Mouse (Mus musculus) naive thymus-derived CD4-positive, alpha-beta T cell, adult 2 months (primary cell): ENCODE measurements at regions not wholly inside any gene's neighbourhood (a gene's known extent, or its start where the extent isn't known, plus 50 kb on each side); places are given as distances from the start of the nearest gene placed in this dataset.

Experiments
- DNase-seq: peaks from one replicate; pipeline ENCODE4 v3.0.0-alpha.2; 2011; ENCODE audit warnings: low read depth

- no peak for DNase-seq
Measured at GRCm38 (mm10) chr16:53011847-53012246, 558.0 kb upstream of the Alcam start.

- no peak for DNase-seq
Measured at GRCm38 (mm10) chr16:52988852-52989397, 535.1 kb upstream of the Alcam start.

- no peak for DNase-seq
Measured at GRCm38 (mm10) chr16:52984336-52984735, 530.5 kb upstream of the Alcam start.

GRCm38 (mm10) chr16:52980995-52981394, 527.1 kb upstream of the Alcam start:
- DNase-seq: no peak

- no peak for DNase-seq
Measured at GRCm38 (mm10) chr16:52972811-52973210, 518.9 kb upstream of the Alcam start.

- no peak for DNase-seq
Measured at GRCm38 (mm10) chr16:52947679-52948078, 493.8 kb upstream of the Alcam start.

- DNase-seq: no peak
Measured at GRCm38 (mm10) chr16:52934749-52935148, 480.9 kb upstream of the Alcam start.

- DNase-seq: no peak
Measured at GRCm38 (mm10) chr16:52931978-52932377, 478.1 kb upstream of the Alcam start.

- DNase-seq: no peak
Measured at GRCm38 (mm10) chr16:52892467-52893255, 438.8 kb upstream of the Alcam start.

- no peak for DNase-seq
Measured at GRCm38 (mm10) chr16:52879463-52880114, 425.7 kb upstream of the Alcam start.

- no peak for DNase-seq
Measured at GRCm38 (mm10) chr16:52867833-52868232, 414.0 kb upstream of the Alcam start.

GRCm38 (mm10) chr16:52863554-52863953, 409.7 kb upstream of the Alcam start:
- no peak for DNase-seq

GRCm38 (mm10) chr16:52861263-52861662, 407.4 kb upstream of the Alcam start:
- DNase-seq: no peak

- no peak for DNase-seq
Measured at GRCm38 (mm10) chr16:52858441-52859209, 404.8 kb upstream of the Alcam start.

- no peak for DNase-seq
Measured at GRCm38 (mm10) chr16:52851129-52851528, 397.3 kb upstream of the Alcam start.

GRCm38 (mm10) chr16:52818976-52819375, 365.1 kb upstream of the Alcam start:
- no peak for DNase-seq

GRCm38 (mm10) chr16:52811219-52811618, 357.3 kb upstream of the Alcam start:
- no peak for DNase-seq

GRCm38 (mm10) chr16:52804365-52804764, 350.5 kb upstream of the Alcam start:
- no peak for DNase-seq

- DNase-seq: no peak
Measured at GRCm38 (mm10) chr16:52799715-52800392, 346.0 kb upstream of the Alcam start.

GRCm38 (mm10) chr16:52795184-52795583, 341.3 kb upstream of the Alcam start:
- DNase-seq: no peak

- DNase-seq: no peak
Measured at GRCm38 (mm10) chr16:52789946-52790345, 336.1 kb upstream of the Alcam start.

- no peak for DNase-seq
Measured at GRCm38 (mm10) chr16:52747744-52748143, 293.9 kb upstream of the Alcam start.
